Mouse (Mus musculus): ENCODE data around the gene Lancl1.

GRCm38 (mm10) chr1:67045100-67045499 is 6.4 kb upstream of the Lancl1 start:
- no peak for TF ChIP-seq POLR2A (IDR thresholded peaks at IDR 0.05; ENCODE audit: insufficient read length, low read depth)
- no peak for TF ChIP-seq POLR2AphosphoS2 (IDR thresholded peaks at IDR 0.05; ENCODE audit: insufficient read length, low read depth)
- TF ChIP-seq MYOD1 (IDR thresholded peaks at IDR 0.05; ENCODE audit: control insufficient read depth in 1 of 3, insufficient read length in 2 of 3, low read depth in 2 of 3) = no peak
- no peak for TF ChIP-seq REST (IDR thresholded peaks at IDR 0.05; ENCODE audit: insufficient read depth, insufficient read length)
